Mouse (Mus musculus): Measurements from ENCODE around the gene Tspan5. TPM values are rescaled to one million over a fixed set of nuclear protein-coding genes. Genes with fewer than 3 reads are reported as not detected.

Gene Tspan5
- polyA plus RNA-seq, 1 experiment = 33.0 TPM

- WGBS = 66% methylated on average over 9 of the region's 9 CpGs
Observed at GRCm38 (mm10) chr3:138749645-138750044, 7.7 kb downstream of the Tspan5 start.

DNA sequence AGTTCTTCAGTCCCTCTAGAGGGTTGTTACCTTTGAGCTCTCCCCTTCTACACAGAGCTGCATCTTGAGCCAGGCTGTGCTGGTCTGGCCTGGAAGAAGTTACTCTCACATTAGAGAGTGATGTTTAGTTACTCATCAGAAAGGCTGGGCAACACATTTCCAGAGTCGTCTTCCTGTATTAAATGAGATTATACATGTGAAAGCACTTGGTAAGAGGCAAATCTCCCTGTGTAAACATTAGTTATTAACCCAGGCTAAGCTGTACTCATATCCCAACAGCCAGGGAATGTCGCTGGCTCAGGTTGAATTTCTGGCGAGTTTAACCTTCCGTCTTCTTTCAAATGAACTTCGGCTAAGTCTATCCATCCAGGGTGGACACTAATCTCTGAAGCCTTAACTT lies 9.3 kb downstream of the Tspan5 start:
- no peak for DNase-seq
- 69% methylated on average over 5 of the region's 5 CpGs for WGBS
- Histone ChIP-seq H3K4me1 (ENCODE audit: control insufficient read depth, insufficient read depth, low read length) (peaks cover 10% of the 10 kb centered on the region), H3K4me3 (replicated peaks; ENCODE audit: extremely low read depth, low read depth, low read length) (no peak overlapping the region)
- TF ChIP-seq CTCF (IDR thresholded peaks at IDR 0.05; ENCODE audit: insufficient read depth, low read length) (no peak), POLR2A (IDR thresholded peaks at IDR 0.05; ENCODE audit: borderline replicate concordance, extremely low read depth, low read depth, low read length) (no peak)

More at GRCm38 (mm10) chr3:138749645-138750044, 7.7 kb downstream of the Tspan5 start:
- Histone ChIP-seq H3K4me1 (ENCODE audit: control insufficient read depth, insufficient read depth, low read length) (peaks cover 10% of the 10 kb centered on the region), H3K4me3 (replicated peaks; ENCODE audit: extremely low read depth, low read depth, low read length) (no peak overlapping the region)
- TF ChIP-seq CTCF (IDR thresholded peaks at IDR 0.05; ENCODE audit: insufficient read depth, low read length) (no peak), POLR2A (IDR thresholded peaks at IDR 0.05; ENCODE audit: borderline replicate concordance, extremely low read depth, low read depth, low read length) (no peak)
- DNase-seq = no peak

DNA sequence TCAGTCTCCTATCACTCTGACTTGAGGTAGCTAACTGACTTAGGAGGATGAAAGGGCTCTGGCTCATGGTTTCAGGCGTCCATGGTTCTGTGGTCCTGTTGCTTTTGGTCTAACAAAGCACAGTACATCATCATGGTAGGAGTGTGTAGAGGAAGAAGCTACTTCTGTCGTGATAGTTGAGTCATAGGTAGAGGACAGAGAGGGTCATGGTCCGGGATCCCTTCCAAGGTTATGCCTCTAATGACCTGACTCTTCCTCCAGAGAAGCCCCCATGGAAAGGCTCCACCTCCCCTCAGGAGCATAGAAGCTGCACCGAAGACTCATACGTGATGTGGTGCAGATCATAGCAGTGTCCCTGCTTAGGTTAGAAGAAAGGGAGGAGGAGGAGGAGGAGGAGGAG lies 10.1 kb downstream of the Tspan5 start:
- no peak for DNase-seq
- no peak for TF ChIP-seq POLR2A (IDR thresholded peaks at IDR 0.05; ENCODE audit: borderline replicate concordance, extremely low read depth, low read depth, low read length)
- no peak for TF ChIP-seq CTCF (IDR thresholded peaks at IDR 0.05; ENCODE audit: insufficient read depth, low read length)
- WGBS = 60% methylated on average over 5 of the region's 5 CpGs
- Histone ChIP-seq H3K4me3 (replicated peaks; ENCODE audit: extremely low read depth, low read depth, low read length) (no peak overlapping the region), H3K4me1 (ENCODE audit: control insufficient read depth, insufficient read depth, low read length) (peaks cover 10% of the 10 kb centered on the region)

DNA sequence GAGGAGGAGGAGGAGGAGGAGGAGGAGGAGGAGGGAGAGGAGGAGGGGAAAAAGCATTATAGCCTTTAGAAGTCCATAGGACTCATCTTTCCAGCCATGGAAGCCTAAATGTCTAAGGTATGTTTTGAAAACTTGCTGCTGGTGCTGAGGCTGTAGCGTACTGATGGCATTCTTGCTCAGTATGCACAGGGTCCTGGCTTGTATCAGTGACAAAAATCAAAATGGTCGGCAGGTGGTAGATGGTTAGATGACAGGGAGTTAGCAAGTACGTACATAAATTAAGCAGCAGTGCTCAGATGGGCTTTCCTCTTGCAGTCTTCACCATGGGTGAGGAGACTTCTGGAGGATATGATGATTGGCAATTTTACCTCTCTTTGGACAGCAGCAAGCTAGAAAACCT lies 10.8 kb downstream of the Tspan5 start:
- DNase-seq = no peak
- H3K4me3 ChIP-seq (replicated peaks; ENCODE audit: extremely low read depth, low read depth, low read length) = no peak overlapping the region
- no peak for TF ChIP-seq CTCF (IDR thresholded peaks at IDR 0.05; ENCODE audit: insufficient read depth, low read length)
- no peak for TF ChIP-seq POLR2A (IDR thresholded peaks at IDR 0.05; ENCODE audit: borderline replicate concordance, extremely low read depth, low read depth, low read length)
- 49% methylated on average over 3 of the region's 3 CpGs for WGBS
- H3K4me1 ChIP-seq (ENCODE audit: control insufficient read depth, insufficient read depth, low read length) = peaks cover 10% of the 10 kb centered on the region

DNA sequence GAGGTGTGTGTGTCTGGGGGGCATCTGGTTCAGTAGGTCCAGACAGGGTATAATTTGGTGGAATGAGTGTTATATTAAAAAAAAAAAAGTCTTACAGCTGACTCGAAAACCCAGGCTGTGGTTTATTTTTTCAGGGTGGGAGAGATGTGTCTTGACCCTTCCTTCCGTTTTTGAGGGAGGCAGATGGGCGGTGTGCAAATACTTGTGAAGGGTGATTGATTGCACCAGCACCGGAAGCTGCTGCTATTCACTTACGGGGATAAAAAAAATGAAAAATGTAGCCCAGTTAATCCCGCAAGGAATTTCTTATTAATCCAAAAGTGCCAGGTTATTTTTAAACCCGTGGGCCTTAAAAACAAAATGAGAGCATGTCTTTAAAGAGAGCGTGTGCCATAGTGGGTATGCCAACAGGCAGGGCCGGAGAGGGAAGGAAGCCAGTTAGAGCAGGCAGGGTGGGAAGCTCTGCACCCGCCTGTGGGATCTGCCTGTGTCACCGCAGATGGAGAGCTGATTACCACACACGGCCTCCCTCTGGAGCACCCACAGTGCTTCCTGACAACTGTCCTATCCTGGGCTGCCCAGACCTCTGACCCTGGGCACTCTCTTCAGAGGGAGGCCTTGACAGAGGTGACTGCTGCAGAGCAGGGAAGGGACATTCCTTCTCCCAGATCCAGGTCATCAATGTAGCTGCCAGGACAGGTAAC lies 11.3 kb downstream of the Tspan5 start:
- 5% methylated on average over 12 of the region's 12 CpGs for WGBS
- Histone ChIP-seq H3K4me3 (replicated peaks; ENCODE audit: extremely low read depth, low read depth, low read length) (peak overlapping the region; percentile 6), H3K4me1 (ENCODE audit: control insufficient read depth, insufficient read depth, low read length) (peaks cover 10% of the 10 kb centered on the region)
- TF ChIP-seq POLR2A (IDR thresholded peaks at IDR 0.05; ENCODE audit: borderline replicate concordance, extremely low read depth, low read depth, low read length) (no peak), CTCF (IDR thresholded peaks at IDR 0.05; ENCODE audit: insufficient read depth, low read length) (no peak)
- no peak for DNase-seq

- peaks cover 10% of the 10 kb centered on the region for H3K4me1 ChIP-seq (ENCODE audit: control insufficient read depth, insufficient read depth, low read length)
- DNase-seq = no peak
- no peak for TF ChIP-seq CTCF (IDR thresholded peaks at IDR 0.05; ENCODE audit: insufficient read depth, low read length)
- no peak for TF ChIP-seq POLR2A (IDR thresholded peaks at IDR 0.05; ENCODE audit: borderline replicate concordance, extremely low read depth, low read depth, low read length)
- 68% methylated on average over 5 of the region's 5 CpGs for WGBS
- no peak overlapping the region for H3K4me3 ChIP-seq (replicated peaks; ENCODE audit: extremely low read depth, low read depth, low read length)
Observed at GRCm38 (mm10) chr3:138754328-138754727, 12.3 kb downstream of the Tspan5 start.

DNA sequence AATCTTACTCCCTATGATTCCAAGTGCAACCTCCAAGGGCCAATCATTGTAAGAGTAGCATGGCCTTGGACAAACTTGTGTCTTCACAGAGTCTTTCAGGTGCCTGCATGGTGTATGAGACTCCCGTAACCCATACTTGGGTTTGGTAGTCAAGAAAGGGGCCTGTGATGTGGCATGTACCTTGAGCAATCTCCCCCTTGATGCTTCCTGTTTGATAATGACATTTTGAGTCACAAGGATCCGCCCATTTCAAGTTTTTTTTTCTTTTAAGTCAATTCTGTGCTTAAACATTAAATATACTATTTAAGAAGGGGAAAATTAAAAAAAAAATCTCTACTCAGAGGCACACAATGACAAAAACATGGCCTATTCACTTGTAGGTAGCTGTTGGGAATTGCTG lies 15.3 kb downstream of the Tspan5 start:
- Histone ChIP-seq H3K4me1 (ENCODE audit: control insufficient read depth, insufficient read depth, low read length) (peaks cover 9% of the 10 kb centered on the region), H3K4me3 (replicated peaks; ENCODE audit: extremely low read depth, low read depth, low read length) (no peak overlapping the region)
- WGBS = 90% methylated on average over 2 of the region's 2 CpGs
- TF ChIP-seq POLR2A (IDR thresholded peaks at IDR 0.05; ENCODE audit: borderline replicate concordance, extremely low read depth, low read depth, low read length) (no peak), CTCF (IDR thresholded peaks at IDR 0.05; ENCODE audit: insufficient read depth, low read length) (no peak)
- DNase-seq = no peak

- H3K4me1 ChIP-seq (ENCODE audit: control insufficient read depth, insufficient read depth, low read length) = peaks cover 2% of the 10 kb centered on the region; the same call in 1 of the 2 replicates
- TF ChIP-seq CTCF (IDR thresholded peaks at IDR 0.05; ENCODE audit: insufficient read depth, low read length) = no peak
- TF ChIP-seq POLR2A (IDR thresholded peaks at IDR 0.05; ENCODE audit: borderline replicate concordance, extremely low read depth, low read depth, low read length) = no peak
- no peak for DNase-seq
- H3K4me3 ChIP-seq (replicated peaks; ENCODE audit: extremely low read depth, low read depth, low read length) = no peak overlapping the region
- 47% methylated on average over 9 of the region's 9 CpGs for WGBS
Observed at GRCm38 (mm10) chr3:138759968-138760684, 18.1 kb downstream of the Tspan5 start.

GRCm38 (mm10) chr3:138760685-138761119 lies 18.7 kb downstream of the Tspan5 start:
- H3K4me1 ChIP-seq (ENCODE audit: control insufficient read depth, insufficient read depth, low read length) = peaks cover 2% of the 10 kb centered on the region; the same call in 1 of the 2 replicates
- WGBS = 64% methylated on average over 11 of the region's 11 CpGs
- DNase-seq = no peak
- H3K4me3 ChIP-seq (replicated peaks; ENCODE audit: extremely low read depth, low read depth, low read length) = no peak overlapping the region
- TF ChIP-seq POLR2A (IDR thresholded peaks at IDR 0.05; ENCODE audit: borderline replicate concordance, extremely low read depth, low read depth, low read length) = no peak

DNA sequence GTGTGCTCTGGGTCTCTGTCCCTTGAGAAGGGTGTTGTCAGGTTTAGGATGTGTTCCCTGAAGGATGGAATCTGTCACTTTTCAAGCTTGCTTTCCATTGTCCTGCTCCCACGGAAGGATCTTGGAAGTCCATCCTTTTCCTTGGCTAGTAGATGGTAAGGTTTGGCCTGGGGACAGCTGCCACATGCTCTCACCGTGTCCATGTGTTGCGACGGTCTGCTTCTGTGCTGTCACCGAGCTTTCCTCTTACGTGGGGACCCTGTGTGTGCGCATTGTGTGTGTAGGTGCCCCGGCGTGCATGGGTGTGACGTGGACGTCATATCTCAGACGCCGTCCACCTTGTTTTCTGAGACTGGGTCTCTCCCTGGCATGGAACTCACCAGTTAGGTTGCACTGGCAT lies 19.5 kb downstream of the Tspan5 start:
- DNase-seq = no peak
- WGBS = 89% methylated on average over 13 of the region's 13 CpGs
- peaks cover 2% of the 10 kb centered on the region; the same call in 1 of the 2 replicates for H3K4me1 ChIP-seq (ENCODE audit: control insufficient read depth, insufficient read depth, low read length)
- TF ChIP-seq POLR2A (IDR thresholded peaks at IDR 0.05; ENCODE audit: borderline replicate concordance, extremely low read depth, low read depth, low read length) (no peak), CTCF (IDR thresholded peaks at IDR 0.05; ENCODE audit: insufficient read depth, low read length) (no peak)
- H3K4me3 ChIP-seq (replicated peaks; ENCODE audit: extremely low read depth, low read depth, low read length) = no peak overlapping the region

Data from lung, adult 2 months (tissue).